Mouse (Mus musculus) liver, adult 2 months (tissue): ENCODE measurements around the gene Map6. TPM values are rescaled to one million over a fixed set of nuclear protein-coding genes. Genes with fewer than 3 reads are reported as not detected.
"Not testable (repeated sequence)": the region's sequence is repeated elsewhere in the genome, so short reads cannot be mapped to it uniquely, and the experiment has no call there.

ENCODE experiments used
- DNase-seq: peaks from one replicate; pipeline ENCODE4 v3.0.0-alpha.2; 2011; ENCODE audit warnings: low read depth, low spot score; ENCODE audit errors: extremely low read depth
- H3K27ac ChIP-seq: fragments of 200-500 bp; replicated peaks from 2 replicates; pipeline ENCODE4 v1.5.1; 2012; ENCODE audit warnings: low read depth, mild to moderate bottlenecking, control low read depth, inconsistent platforms, low read length; ENCODE audit not compliant: insufficient read depth
- H3K27me3 ChIP-seq: fragments of 200-500 bp; 2 replicates; pipeline ENCODE4 v1.6.1; 2012; ENCODE audit warnings: mild to moderate bottlenecking, moderate library complexity, low read length, inconsistent platforms; ENCODE audit not compliant: control insufficient read depth, insufficient read depth
- H3K36me3 ChIP-seq: fragments of 200-500 bp; 2 replicates; pipeline ENCODE4 v1.6.1; 2012; ENCODE audit warnings: low read length, inconsistent platforms; ENCODE audit not compliant: control insufficient read depth, insufficient read depth
- H3K4me1 ChIP-seq: fragments of 200-500 bp; 2 replicates; pipeline ENCODE4 v1.6.1; 2011; ENCODE audit warnings: low read length; ENCODE audit not compliant: control insufficient read depth, insufficient read depth
- H3K4me3 ChIP-seq: fragments of 200-500 bp; 2 replicates; pipeline ENCODE4 v1.5.1; 2011; ENCODE audit warnings: low read depth, mild to moderate bottlenecking, control low read depth, low read length, moderate library complexity; ENCODE audit not compliant: insufficient read depth
- H3K79me2 ChIP-seq: fragments of 200-500 bp; 2 replicates; pipeline ENCODE4 v1.6.1; 2012; ENCODE audit warnings: inconsistent platforms, mild to moderate bottlenecking, low read length, moderate library complexity; ENCODE audit not compliant: control insufficient read depth, insufficient read depth
- H3K9ac ChIP-seq: fragments of 200-500 bp; 2 replicates; pipeline ENCODE4 v1.6.1; 2012; ENCODE audit warnings: low read depth, mild to moderate bottlenecking, control low read depth, inconsistent platforms, low read length
- CTCF ChIP-seq: fragments of 200-500 bp; IDR thresholded peaks from 2 replicates; pipeline ENCODE4 v1.5.1; 2011; ENCODE audit warnings: low read depth, low read length, control low read depth
- POLR2A ChIP-seq: fragments of 200-500 bp; IDR thresholded peaks from 2 replicates; pipeline ENCODE4 v1.6.1; 2011; ENCODE audit warnings: low read length, control low read depth; ENCODE audit not compliant: insufficient read depth; ENCODE audit errors: extremely low read depth
- WGBS: fragments of 180-500 bp; shearing (Covaris S2); methylation state at CpG from one replicate; pipeline ENCODE4 v1.1.7; 2018; 5-methylcytosine and 5-hydroxymethylcytosine counted together
- polyA plus RNA-seq: library from polyadenylated mRNA; depleted of rRNA; stranded (reverse); fragments of >200 nt; gene quantifications from 2 replicates; pipeline ENCODE4 v1.2.3, GENCODE M21; 2012
- total RNA-seq: library from RNA; depleted of rRNA; stranded (reverse); fragments of >200 nt; gene quantifications from 2 replicates; pipeline ENCODE4 v1.2.3, GENCODE M21; 2014

Gene Map6
- total and polyA plus RNA-seq, 2 experiments = 0.04 TPM; not detected in 1

DNA sequence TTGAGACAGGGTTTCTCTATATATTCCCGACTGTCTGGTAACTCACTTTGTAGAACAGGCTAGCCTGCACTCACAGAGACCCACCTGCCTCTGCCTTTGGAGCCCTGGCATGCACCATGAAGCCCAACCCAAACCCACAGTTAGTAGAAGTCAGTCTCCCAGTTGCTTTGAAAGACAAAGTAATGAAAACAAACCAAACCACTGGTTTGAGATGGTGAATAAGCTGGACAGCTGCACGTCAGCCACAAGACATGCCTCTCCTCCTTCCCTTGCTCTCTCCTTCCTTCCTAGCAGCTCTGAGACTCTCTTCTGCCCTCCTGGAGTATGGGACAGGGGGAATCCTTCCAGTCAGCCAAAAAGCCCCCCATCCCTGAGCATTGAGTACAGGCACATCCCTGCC is 94.9 kb downstream of the Map6 start:
- no peak overlapping the region for H3K4me3 ChIP-seq
- no peaks in the 10 kb centered on the region for H3K36me3 ChIP-seq
- TF ChIP-seq CTCF (no peak), POLR2A (no peak)
- no peak overlapping the region for H3K9ac ChIP-seq
- H3K27ac ChIP-seq = no peak overlapping the region
- no peaks in the 10 kb centered on the region for H3K27me3 ChIP-seq
- DNase-seq = no peak
- H3K4me1 ChIP-seq = peaks cover 2% of the 10 kb centered on the region
- H3K79me2 ChIP-seq = no peaks in the 10 kb centered on the region
- WGBS = 93% methylated on average over 2 of the region's 2 CpGs

DNA sequence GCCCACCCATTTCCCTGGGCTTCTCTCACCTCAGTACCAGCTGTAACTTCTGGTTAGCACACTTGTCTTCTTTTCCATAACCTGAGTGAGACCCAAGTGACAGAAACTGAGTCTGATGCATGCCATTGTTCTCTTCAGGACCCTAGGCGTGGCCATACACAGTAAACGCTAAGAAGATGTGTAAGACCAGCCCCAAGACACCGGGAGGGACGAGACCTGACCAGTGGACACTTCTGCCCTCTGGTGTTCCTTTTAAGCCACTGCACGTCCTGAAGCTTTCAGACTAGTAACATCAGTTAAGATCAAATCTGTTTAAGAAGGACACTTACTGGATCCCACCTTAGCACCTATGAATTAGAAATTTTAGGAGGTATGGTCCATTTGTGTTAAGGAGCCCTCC is 97.8 kb downstream of the Map6 start:
- H3K36me3 ChIP-seq = no peaks in the 10 kb centered on the region
- WGBS = 0% methylated on average over 5 of the region's 5 CpGs
- H3K79me2 ChIP-seq = no peaks in the 10 kb centered on the region
- no peak overlapping the region for H3K27ac ChIP-seq
- TF ChIP-seq CTCF = peak; percentile 88
- TF ChIP-seq POLR2A = no peak
- no peak overlapping the region for H3K9ac ChIP-seq
- H3K27me3 ChIP-seq = no peaks in the 10 kb centered on the region
- DNase-seq = peak; percentile 43
- H3K4me3 ChIP-seq = no peak overlapping the region
- H3K4me1 ChIP-seq = no peaks in the 10 kb centered on the region

GRCm38 (mm10) chr7:99366716-99367115 is 99.5 kb downstream of the Map6 start:
- 45% methylated on average over 6 of the region's 6 CpGs for WGBS
- no peaks in the 10 kb centered on the region for H3K36me3 ChIP-seq
- no peak overlapping the region for H3K27ac ChIP-seq
- TF ChIP-seq CTCF = no peak
- no peak for DNase-seq
- no peaks in the 10 kb centered on the region for H3K4me1 ChIP-seq
- H3K27me3 ChIP-seq = no peaks in the 10 kb centered on the region
- no peaks in the 10 kb centered on the region for H3K79me2 ChIP-seq
- H3K9ac ChIP-seq = no peak overlapping the region
- H3K4me3 ChIP-seq = no peak overlapping the region

DNA sequence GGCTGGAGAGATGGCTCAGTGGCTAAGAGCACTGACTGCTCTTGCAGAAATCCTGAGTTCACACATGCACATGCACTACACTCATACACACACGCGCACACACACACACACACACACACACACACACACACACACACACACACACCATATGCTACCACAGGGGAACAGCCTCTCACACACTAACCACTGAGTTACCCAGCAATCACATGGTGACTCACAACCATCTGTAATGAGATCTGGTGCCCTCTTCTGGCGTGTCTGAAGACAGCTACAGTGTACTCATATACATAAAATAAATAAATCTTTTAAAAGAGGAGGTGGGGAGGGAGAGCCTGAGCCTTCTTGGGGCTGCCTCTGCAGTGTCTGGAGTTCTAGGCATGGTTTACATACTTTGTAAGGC is 107.1 kb downstream of the Map6 start:
- not testable (repeated sequence) for H3K79me2 ChIP-seq, H3K27me3 ChIP-seq, H3K4me1 ChIP-seq, H3K4me3 ChIP-seq, H3K27ac ChIP-seq, H3K9ac ChIP-seq, H3K36me3 ChIP-seq, DNase-seq
- 71% methylated on average over 3 of the region's 3 CpGs for WGBS

DNA sequence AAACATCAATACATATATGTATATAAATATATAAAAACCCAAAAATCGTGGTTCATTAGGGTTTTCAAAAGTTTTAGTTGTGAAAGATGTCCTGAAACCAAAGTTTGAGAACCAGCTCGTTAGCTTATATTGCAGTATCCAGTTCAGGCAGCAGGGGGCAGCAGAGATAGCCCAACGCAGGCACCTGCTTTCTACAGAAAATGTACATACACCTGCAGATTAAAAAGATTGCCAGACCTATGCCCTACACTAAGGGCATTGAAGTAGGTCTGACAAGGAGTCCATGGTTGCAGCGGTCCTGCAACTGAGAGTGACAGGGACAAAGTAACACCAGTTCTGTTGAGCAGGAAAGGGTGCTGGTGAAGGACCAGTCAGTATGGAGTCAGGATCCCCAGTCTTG is 108.2 kb downstream of the Map6 start:
- H3K4me3 ChIP-seq = no peak overlapping the region
- peak; percentile 23 for DNase-seq
- H3K4me1 ChIP-seq = no peaks in the 10 kb centered on the region
- TF ChIP-seq POLR2A (no peak), CTCF (peak; percentile 79)
- H3K27me3 ChIP-seq = no peaks in the 10 kb centered on the region
- H3K9ac ChIP-seq = no peak overlapping the region
- no peak overlapping the region for H3K27ac ChIP-seq
- H3K79me2 ChIP-seq = no peaks in the 10 kb centered on the region
- no peaks in the 10 kb centered on the region for H3K36me3 ChIP-seq
- WGBS = 2% methylated on average over 4 of the region's 4 CpGs

DNA sequence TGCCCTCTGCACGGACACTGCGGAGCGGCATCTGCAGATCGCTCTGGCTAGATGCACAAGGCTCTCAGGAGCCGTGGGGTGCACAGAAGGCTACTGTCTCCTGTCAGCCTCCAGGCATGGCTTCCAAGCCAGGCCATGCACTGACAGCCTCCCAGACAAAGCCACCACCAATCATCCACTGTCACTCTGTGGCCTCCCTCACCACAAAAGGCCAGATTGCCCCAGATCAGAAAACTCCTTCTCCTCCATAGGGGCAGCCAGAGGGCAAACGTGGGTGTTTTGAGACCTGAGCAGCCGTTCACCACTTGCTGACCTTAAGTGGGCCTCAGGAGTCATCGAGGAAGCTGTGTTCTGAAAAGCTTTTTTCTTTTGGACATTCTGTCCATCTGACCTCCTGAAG is 111.6 kb downstream of the Map6 start:
- Histone ChIP-seq H3K27me3 (peaks cover 3% of the 10 kb centered on the region; the same call in 1 of the 2 replicates), H3K27ac (no peak overlapping the region), H3K79me2 (no peaks in the 10 kb centered on the region)

More for the DNA sequence above, 111.6 kb downstream of the Map6 start:
- Histone ChIP-seq H3K36me3 (no peaks in the 10 kb centered on the region), H3K4me1 (no peaks in the 10 kb centered on the region), H3K9ac (no peak overlapping the region), H3K4me3 (no peak overlapping the region)
- TF ChIP-seq CTCF (no peak), POLR2A (no peak)
- WGBS = 86% methylated on average over 8 of the region's 8 CpGs
- DNase-seq = no peak
